Mouse (Mus musculus): Measurements from ENCODE around the gene Bzw1. TPM values are rescaled to one million over a fixed set of nuclear protein-coding genes. Genes with fewer than 3 reads are reported as not detected.

Bzw1 gene
- 401 TPM for polyA plus RNA-seq (2014; fragmentation: Illumina TruSeq; extraction: RNeasy Lipid Tissue Mini Kit (QIAGEN cat#74804); ENCODE audit: low replicate concordance)

DNA sequence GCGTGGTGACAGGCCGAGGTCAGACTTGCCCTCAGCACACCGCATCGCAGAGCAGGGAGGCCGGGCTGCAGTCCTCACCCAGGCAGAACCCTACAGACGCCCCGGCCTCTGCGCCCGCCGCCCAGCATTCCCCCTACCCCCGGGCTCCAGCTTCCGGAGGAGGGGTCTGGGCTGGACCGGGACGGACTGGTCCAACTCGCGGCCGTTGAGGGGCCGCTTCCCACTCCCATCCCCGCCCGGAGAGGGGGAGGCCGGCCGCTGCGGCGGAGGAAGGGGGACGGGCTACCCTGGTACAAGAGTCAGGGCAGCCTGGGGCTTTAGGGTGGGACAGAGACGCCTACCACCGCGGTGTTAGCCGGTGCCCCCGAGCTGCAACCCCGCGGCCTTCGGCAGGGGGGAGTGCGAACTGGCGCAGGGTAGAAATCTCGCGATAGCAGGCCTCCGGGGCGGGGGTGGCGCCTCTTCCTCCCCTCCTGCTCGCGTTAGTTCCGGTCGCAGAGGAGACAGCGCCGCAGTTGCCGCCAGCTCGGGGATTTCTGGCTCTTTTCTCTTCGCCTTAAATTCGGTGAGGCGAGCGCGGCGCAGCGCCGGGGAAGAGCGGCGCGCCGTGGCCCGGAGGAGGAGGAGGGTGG lies at the start of gene Bzw1:
Bzw1 (plus strand) TSS at position 247 of the 632 bp plus-strand sequence.

DNA sequence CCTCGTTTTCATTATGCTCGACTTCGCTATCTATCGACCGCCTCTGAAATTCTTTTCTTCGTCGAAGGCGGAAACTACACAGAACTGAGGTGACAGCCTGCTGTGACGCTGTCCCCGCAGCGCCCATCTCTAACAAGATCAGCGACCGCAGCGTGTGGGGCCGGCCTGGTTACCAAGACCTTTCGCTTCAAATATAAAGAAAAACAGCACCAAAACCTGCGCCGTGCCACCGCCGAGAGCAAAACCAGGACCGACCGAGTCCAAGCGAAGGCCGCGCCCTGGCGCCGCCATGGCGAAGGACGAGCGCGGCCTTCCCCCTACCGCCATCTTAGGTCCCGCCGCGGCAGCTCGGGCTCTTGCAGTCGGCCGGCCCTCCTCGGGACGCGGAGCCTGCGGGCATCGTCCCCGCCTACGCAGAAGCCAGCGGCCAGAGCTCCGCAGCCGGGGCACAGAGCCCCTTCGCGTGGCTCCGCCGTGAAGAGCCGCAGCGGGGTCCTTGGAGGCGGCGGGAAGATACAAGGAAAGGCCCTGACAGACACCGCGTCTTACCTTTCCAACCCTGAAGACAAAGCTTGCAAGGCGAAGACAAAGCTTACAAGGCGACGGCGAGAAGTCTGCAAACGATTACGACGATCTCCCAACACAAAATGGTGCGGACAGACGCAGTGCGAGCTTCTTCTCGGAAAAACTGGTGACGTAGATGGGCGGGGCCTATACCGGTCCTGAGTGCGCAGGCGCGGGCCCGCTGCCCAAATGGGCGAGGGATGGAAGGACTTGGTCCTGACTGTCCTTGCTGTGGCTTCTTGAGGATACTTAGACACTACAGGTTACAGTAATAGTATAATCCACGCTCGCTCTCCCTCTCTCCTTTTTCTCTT lies 30.9 kb downstream of the Bzw1 start, which contains the start of gene Clk1:
Clk1 (minus strand) TSS at position 696 of the 878 bp plus-strand sequence.

DNA sequence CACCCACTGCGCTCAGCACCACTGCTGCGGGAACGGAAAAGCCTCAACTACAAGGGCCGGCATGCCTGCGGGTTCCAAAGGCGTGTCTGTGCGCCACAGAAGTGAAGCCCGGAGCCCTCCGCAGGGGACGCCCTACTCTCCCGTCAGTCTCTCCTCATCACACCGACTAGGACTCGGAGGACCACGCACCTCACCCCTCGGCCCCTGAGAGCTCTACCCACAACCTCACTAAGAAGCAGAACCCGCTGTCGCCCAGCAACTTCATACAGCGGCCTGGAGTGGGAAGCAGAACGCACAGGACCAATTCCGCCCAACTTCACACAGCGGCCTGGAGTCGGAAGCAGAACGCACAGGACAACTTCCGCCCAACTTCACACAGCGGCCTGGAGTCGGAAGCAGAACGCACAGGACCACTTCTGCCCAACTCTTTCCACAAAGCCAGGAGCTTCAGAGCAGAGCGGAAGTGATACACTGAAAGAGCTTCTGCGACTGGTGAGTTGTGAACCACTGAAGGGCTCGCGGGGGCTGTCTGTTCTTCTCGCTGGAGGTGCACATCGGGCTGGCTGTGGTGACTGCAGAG lies 52.5 kb downstream of the Bzw1 start, which contains the start of the genes Nif3l1 and Ppil3:
Nif3l1 (plus strand) TSS at position 9 of the 580 bp plus-strand sequence.
Ppil3 (minus strand) TSS at position 344 of the 580 bp plus-strand sequence.

Other genes with a start within 250 kb of the Bzw1 start
- not detected for gene Aox4, start 182.5 kb upstream of the Bzw1 start, polyA plus RNA-seq (2014; fragmentation: Illumina TruSeq; extraction: RNeasy Lipid Tissue Mini Kit (QIAGEN cat#74804); ENCODE audit: low replicate concordance)
- 0.07 TPM for gene Aox2, start 114.6 kb upstream of the Bzw1 start, polyA plus RNA-seq (2014; fragmentation: Illumina TruSeq; extraction: RNeasy Lipid Tissue Mini Kit (QIAGEN cat#74804); ENCODE audit: low replicate concordance)
- gene Clk1, start 31.2 kb downstream of the Bzw1 start, polyA plus RNA-seq (2014; fragmentation: Illumina TruSeq; extraction: RNeasy Lipid Tissue Mini Kit (QIAGEN cat#74804); ENCODE audit: low replicate concordance), result 711 TPM
- gene Nif3l1, start 52.3 kb downstream of the Bzw1 start, polyA plus RNA-seq (2014; fragmentation: Illumina TruSeq; extraction: RNeasy Lipid Tissue Mini Kit (QIAGEN cat#74804); ENCODE audit: low replicate concordance), result 21.9 TPM
- 73.4 TPM for gene Ppil3, start 52.6 kb downstream of the Bzw1 start, polyA plus RNA-seq (2014; fragmentation: Illumina TruSeq; extraction: RNeasy Lipid Tissue Mini Kit (QIAGEN cat#74804); ENCODE audit: low replicate concordance)
- gene Orc2, start 112.2 kb downstream of the Bzw1 start, polyA plus RNA-seq (2014; fragmentation: Illumina TruSeq; extraction: RNeasy Lipid Tissue Mini Kit (QIAGEN cat#74804); ENCODE audit: low replicate concordance), result 33.7 TPM
- 52.1 TPM for gene Fam126b, start 193.4 kb downstream of the Bzw1 start, polyA plus RNA-seq (2014; fragmentation: Illumina TruSeq; extraction: RNeasy Lipid Tissue Mini Kit (QIAGEN cat#74804); ENCODE audit: low replicate concordance)
- 79.7 TPM for gene Ndufb3, start 193.5 kb downstream of the Bzw1 start, polyA plus RNA-seq (2014; fragmentation: Illumina TruSeq; extraction: RNeasy Lipid Tissue Mini Kit (QIAGEN cat#74804); ENCODE audit: low replicate concordance)